Mouse (Mus musculus) adrenal gland, postnatal 4 days (tissue): ENCODE measurements around the gene Gm42791. TPM values are rescaled to one million over a fixed set of nuclear protein-coding genes. Genes with fewer than 3 reads are reported as not detected.

Source experiments
- DNase-seq, 2 experiments: peaks; one replicate each; pipeline ENCODE4 v3.0.0; 2021 to 2022; ENCODE audit warnings: low spot score in 2 of 2, mixed read lengths in 2 of 2
- total RNA-seq, 2 experiments: library from RNA; stranded (reverse); gene quantifications; 2 replicates each; pipeline ENCODE4 v1.2.3; 2021

The Gm42791 gene
- total RNA-seq, 2 experiments from 2014 or later = 4.3 to 6.5 TPM

DNA sequence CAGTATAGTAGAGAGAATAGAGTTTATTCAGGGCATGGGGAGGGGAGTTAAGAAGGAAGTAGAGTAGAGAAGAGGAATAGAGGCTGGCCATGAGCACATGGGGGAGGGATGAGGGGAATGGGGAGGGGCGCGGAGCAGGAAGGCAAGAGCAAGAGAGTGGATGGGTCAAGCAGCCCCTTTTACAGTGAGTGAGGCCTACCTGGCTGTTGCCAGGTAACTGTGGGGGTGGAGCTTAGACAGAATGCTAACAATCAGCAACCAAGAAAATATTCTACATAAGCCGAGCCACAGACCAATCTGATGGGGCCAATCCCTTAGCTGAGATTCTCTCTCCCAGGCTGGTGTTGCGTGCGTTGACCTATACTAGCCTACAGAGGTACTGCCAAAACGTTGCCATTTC lies 39.4 kb downstream of the Gm42791 start:
- no peak for DNase-seq

DNA sequence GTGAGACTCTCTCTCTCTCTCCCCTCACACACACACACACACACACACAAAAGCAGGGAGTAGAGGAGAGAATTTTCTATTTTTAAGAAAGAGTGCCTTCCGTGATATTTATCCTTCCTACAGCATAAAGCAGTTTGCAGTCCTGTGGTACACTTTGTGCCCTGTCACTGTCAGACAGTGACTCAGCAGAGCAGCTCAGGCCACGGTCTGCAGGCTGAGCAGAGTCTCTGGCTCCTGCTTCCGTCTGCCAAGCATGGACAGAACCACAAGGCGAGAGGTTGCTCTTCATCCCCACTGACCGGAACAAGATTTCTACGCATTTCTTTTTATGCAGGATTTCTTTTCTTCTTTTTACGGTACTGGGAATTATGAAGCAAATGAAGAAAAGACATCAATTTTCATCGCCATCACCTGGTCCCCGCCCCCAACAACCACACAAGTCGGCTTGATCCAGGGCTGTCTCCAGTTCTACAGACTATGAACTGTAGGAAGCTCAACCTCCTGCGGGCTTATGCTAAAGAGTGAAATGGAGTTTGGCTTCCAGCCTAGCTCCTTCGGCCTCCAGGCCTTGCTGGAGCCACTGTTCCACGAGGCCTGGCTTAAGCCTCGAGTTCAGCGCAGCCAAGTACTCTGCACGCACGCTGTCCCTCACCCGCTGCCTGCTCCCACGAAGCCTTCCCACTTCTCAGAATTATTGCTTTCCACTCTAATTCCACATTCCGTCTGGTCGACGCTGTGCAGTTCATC lies 40.5 kb downstream of the Gm42791 start:
- no peak for DNase-seq

DNA sequence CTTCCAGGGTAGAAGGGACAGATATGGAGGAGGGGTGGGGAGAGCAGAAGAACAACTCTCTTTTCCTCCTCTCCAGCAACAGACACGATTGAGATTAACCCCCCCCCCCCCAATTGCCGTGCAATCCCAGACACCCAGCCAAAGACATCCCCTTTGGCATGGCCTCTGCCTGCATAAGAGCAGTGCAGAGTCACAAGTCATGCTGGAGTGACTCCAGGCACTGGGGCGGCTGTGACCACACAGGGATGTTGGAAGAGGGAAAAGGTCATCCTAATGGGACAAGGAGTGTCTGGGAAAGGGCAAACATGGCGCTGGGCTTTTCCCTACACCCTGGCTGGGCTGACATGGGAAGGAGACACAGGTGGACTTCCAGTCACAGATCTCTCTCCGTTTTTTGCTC lies 41.8 kb downstream of the Gm42791 start:
- no peak for DNase-seq

DNA sequence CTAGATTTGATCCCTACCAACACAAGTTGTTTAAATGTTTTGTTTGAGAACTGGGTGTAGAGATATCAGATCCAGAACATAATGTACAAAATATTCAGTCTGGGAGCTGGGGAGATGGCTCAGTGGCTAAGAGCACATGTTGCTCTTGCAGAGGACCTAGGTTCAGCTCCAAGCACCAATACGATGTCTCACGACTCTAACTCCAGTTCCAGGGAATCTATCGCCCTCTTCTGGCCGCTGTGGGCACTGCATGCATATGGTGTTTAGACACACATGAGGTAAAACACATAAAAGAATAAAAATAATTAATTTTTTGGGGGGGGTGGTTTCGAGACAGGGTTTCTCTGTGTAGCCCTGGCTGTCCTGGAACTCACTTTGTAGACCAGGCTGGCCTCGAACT lies 42.5 kb downstream of the Gm42791 start:
- no peak for DNase-seq

DNA sequence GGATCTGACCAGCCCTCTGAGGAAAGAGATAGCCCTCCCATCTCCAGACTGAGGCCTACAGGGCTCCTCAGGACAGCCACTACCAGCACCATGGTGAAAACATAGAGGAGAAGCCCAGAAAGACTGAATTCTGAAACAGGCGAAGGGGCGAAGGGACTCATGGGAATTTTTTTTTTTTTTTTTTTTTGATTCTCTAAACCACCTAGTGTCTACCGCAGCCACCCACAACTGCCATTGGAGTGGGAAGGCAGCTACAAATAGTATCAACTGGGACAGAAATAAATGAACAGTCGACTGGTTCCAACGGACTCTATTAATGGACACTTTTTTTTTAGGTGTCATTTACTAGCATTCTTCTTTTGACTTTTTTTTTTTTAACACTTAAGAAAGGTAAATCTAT lies 43.6 kb downstream of the Gm42791 start:
- DNase-seq = no peak

DNA sequence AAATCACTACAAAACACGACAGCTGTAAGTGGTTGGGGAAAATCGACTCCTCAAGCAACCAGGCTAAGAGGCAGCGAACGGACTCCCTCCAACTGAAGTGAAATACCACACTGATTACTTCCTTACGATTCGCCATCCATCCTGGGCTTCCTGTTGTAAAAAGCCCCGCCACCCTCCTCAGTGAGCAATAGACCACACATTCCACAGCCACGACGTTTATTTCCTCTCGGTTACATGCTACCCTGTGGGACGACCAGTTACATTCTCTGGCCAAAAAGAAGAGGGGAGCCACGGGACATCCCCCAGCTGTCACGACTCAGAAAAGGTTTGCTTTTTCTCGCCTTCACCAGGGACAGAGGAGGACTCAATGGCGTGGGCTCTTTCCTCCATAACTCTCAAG lies 44.9 kb downstream of the Gm42791 start:
- no peak for DNase-seq

DNA sequence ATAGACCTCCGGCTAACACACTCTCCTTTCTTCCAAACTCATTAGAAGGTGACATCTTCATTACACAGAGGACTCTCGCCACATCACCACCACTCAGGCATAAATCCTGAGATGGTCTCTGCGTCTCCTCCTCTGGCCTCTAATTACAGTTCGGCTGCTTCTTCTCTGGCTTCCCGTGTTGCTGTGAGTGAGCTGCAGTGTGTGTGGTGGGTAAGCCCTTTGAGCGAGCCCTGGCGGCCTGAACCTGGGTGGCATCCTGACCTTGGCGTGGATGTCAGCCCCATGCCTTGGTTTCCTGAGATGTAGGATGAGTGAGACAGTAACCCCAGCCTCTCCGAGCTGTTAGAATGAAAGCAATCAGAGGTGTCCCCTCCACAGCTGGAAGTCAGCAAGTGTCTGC lies 46.4 kb downstream of the Gm42791 start:
- DNase-seq = no peak

DNA sequence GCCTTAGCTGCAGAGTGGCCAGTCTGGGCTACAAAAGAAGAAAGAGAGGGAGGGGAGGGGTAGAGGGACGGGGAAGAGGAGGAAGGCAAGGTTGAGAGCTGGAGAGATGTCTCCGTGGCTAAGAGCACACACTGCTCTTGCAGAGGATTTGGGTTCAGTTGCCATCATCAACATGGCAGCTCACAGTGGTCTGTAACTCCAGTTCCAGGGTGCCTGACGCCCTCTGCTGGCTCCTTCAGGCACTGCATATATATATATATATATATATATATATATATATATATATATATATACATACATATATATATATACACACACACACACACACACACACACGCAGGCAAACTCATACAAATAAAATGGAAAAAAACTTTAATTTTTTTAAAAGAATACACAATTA lies 47.5 kb downstream of the Gm42791 start:
- DNase-seq = no peak

DNA sequence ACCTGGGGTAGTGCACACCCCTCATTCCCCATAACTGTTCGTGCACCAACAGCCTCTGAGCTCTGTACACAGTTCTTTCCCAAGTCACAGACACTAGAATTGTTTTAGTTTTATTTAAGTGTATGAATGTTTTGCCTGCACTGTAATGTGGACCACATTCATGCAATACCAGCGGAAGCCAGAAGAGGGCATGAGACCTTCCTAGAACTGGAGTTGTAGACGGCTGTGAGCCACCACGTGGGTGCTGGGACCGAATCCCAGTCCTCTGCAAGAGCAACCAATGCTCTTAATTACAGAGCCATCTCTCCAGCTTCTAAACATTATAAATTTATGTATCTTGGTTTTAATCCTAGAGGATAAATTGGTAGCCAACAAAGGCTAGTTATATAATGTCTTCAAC lies 48.2 kb downstream of the Gm42791 start:
- DNase-seq = no peak

DNA sequence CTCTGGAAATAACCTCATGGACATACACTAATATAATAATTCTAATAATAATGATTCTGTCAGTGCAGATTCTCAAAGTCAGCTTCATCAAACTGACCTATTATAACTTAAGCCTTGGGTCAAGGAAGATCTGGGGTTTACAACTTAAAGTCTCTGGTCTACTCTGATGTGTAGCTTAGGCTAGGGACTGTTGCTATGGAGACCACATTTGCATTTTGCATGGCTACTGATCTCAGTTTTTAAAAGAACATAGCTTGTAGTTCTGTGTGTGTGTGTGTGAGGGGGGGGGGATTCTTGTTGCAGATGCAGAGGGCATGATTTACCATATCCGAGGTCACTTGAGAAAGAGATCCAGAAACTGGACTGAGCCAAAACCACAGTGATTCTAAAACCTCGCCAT lies 49.2 kb downstream of the Gm42791 start:
- DNase-seq = no peak

DNA sequence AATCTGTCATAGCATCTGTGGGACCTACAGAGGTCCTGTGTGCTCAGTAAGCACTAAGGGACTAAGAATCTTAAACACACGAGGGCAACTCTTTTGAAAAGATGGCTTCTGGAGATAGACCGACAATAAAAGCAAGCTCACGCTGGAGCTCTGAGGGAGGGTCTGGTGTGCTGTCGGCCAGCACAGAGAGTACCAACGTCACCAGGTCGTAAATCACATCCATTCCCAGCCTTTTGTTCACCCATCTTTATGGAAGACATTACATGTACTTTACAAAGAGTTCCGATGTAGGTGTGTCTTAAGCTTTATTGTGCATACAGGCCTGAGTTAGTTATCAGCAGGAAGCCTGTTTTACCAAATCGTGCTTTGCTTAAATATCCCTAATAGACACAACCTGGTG lies 50.9 kb downstream of the Gm42791 start:
- no peak for DNase-seq

DNA sequence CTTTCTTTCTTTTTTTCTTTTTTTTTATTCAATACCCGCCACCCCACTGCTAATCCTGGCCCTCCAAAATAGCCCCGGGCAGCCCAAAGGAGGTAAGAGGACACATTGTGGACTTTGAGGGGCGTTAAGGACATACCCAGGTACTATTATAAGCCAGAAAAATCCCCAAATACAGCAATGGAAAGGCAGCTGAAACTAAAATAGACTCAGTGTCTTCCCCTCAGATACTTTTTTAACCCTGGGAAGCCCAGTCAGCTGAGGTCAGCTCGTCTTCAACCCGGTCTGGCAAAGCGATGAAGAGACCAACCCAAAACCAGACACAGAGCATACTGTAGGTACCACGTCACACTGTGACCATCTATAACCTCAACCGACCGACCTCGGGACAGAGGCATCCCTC lies 51.5 kb downstream of the Gm42791 start:
- no peak for DNase-seq

DNA sequence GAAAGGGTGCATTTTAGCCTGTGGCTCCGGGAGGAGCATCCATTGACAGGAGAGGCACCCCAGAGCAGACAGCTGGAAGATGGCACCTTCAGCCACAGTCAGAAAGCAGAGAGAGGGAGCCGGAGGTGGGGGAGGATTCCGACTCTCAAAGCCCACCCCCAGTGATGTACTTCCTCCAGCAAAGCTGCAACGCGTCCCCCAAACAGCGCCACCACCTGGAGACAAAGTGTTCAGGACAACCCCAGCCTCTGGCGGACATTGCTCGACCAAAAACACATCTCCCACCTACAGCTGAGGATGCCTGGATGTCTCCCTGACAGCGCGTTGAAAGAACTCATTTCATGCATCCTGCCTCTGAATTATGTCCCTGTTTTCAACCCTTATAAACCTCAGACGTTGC lies 52.0 kb downstream of the Gm42791 start:
- no peak for DNase-seq

DNA sequence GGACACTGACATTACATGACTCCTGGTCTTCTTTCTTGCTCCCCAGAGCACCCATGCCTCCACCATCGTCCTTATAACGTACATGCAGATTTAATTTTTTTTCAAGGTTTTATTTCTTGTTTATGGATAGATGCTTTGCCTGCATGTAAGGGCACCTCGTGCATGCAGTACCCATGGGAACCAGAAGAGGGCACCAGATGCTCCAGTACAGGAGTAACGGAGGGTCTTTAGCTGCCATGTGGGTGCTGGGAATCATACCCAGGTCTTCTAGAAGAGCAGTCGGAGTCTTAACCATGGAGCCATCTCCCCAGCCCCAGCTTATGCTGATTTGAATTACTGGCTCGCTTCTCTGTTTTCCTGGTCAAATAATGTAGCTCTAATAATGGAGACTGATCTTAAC lies 52.6 kb downstream of the Gm42791 start:
- DNase-seq = no peak

DNA sequence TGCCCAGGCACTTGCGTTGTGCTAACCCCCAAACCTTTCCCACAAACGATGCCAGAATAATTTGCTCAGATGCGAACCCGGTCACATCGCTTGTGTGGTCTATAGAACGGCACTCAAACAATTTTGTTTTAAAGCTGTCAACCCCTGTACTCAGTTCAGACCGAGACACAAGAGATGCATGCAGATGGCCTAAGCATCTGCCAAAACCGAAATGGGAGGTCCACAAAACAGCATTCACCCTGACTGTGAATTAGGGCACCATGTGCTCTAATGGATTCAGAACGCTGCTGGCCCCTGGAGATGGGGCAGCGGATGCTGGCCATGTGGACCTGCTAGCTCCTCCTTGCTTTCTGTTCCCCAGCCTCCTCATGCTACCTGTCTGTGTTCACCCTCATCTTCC lies 53.1 kb downstream of the Gm42791 start:
- no peak for DNase-seq

DNA sequence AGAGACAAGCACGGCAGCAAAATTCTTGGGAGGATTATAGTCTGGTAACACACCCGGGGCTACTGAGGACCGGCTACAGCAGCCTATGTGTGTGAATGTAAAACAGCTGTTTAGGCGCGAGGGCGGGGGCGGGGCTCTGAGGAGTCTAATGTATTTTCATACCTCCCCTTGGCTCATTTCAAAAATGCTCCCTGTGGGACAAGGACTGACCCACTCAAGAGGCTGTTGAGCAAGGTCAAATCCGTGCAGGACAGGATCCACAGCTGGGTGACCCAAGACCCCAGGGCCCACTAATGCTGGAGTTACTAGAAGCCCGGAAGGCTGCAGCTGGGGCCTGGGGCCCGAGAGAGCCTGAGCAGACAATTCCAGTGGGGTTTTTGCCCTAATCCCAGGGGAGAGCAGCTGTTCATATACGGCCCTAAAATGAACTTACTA lies 55.0 kb downstream of the Gm42791 start:
- DNase-seq = no peak

DNA sequence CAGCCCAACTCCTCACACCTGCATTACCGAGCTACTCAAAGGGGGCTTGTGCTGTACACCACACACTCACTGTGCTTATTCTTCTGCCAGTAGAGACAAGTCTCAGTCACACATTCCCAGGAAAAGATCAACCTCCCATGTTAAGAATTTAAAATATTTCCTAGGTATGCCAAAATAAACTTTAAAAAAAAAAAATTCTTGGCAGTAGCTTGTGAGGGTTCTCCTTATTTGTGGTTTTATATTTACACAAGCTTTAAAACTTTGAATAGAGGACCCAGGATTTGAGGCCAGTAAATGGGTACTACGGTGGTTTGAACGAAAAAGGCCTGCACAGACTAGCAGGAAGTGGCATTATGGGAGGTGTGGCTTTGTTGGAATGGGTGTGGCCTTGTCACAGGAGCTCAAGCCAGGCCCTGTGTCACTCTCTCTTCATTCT lies 58.4 kb downstream of the Gm42791 start:
- DNase-seq = no peak

DNA sequence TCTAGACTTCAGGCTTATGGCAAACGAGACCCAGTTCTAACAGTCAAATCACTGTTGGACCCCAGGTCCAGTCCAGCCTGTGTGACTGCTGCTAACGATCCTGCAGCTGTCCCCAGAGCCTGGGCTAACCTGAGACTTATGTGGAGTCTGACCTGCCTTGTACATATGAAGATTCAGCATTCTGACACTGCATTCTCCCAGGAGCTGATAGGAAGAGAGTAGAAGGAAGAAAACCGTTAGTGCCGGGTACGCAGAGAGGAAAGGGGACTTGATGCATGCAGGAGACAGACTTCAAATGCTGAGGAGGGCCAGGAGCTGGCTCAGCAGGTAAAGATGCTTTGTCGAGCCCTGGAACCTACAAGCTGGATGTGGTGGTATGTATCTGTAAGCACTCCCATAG lies 59.1 kb downstream of the Gm42791 start:
- no peak for DNase-seq

DNA sequence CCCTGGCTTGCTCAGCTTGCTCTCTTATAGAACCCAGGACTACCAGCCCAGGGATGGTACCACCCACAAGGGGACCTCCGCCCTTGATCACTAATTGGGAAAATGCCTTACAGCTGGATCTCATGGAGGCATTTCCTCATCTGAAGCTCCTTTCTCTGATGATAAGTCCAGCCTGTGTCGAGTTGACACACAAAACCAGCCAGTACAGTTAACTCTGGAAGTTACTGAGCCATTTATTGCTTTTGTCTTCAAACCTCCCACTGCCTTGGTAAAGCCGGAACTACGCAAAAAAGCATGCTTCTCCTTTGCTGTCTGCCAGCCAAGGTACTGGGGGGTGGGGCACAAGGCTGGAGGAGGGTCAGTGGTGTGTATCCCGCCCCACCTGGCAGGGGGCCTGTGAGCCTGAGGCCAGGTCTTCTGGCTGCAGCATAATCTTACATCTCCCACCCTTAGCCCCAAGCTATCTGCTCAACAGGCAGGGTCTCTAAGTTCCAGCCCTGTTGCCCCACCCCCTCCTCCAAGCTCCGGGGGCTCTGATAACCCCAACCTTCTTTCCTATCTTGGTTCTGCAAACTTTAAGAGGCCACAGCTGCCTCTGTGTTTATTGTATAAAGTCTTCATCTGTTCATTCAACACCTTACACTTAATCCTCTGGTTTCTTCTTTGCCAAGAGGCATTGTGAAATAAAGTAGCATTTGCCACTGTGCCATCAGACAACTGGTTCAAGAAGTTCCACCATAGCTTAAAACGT lies 59.7 kb downstream of the Gm42791 start:
- DNase-seq = no peak

DNA sequence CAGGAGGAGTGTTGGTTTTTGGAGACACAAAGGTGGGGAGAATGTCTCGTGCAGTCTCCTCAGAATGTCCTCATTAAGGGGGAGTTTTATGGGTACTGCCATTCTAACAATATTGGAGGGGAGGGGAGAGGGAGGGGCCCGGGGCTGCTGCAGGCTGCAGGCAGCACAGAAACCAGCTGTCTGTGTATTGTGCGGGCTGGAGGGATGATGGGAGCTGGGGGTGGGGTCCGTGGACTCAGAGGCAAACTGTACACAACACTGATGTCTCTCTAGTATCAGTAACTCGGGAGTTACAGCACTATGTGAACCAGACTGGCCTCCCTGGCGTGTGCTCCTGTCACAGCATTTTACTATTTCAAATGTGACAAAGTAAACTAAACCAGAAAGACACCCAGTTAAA lies 60.5 kb downstream of the Gm42791 start:
- DNase-seq = no peak

DNA sequence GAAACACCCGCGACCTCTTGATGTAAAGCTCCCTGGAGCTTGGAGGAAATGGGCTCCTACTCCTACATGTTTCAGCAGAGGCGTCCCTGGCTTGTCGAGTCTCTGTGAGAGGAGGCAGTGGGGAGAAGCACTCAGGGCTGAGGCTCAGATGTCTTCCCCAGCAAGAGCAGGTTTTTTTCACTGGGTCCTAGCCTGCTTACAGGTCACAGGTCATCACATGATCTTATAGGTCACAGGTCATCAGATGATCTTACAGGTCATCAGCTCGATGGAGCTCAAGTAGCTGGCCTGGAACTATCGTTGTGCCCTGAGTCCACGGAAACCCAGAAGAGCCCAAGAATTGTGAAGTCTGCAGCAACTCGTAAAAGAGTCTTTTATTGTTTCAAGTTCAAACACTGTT lies 61.2 kb downstream of the Gm42791 start:
- DNase-seq = no peak

DNA sequence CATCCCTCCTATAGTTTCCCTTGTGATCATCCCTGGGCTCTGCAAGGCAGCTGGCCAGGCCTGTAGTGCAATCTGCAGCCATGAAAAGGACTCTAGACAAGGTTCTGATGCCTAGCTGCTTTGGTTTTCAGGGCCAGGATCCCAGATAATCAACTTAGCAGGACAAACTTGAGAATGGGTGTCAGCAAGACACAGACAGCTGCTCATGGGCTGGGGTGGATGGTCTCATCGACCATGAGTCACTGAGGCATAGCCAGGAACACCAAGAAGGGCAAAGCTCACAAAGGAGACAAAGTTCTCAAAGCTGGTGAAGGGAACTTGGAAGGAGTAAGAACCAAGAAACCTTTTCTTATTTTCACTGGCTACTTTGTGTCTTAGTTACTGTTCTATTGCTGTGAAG lies 63.6 kb downstream of the Gm42791 start:
- DNase-seq = no peak

DNA sequence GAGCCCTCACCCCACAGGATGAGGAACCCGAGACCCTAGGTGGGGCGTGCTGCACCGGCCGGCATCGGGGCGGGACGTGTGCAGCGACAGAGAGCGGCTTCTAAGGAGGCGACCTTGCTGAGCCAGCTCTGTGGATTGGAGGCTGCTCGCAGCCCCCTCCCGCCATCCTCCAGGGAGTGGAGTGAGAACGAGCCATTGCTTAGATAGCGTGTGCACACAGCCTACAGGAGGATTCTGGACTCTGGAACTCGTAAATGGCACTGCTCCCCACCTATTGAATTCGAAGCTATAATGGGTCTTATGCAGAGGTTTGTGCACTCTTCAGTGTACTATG lies 65.9 kb downstream of the Gm42791 start, which contains the start of gene Katnal1:
TSS of gene Katnal1 (minus strand) at position 205 of the 334 bp plus-strand sequence.
- no peak for DNase-seq
